Mouse (Mus musculus) liver, postnatal 0 days (tissue): ENCODE results near the gene Rpp25l. TPM values are rescaled to one million over a fixed set of nuclear protein-coding genes. Genes with fewer than 3 reads are reported as not detected.

Experiments
- ATAC-seq: fragments of 200-750 bp; cut with Nextera tagmentation; 2 replicates; pipeline ENCODE4 v1.8.0; 2017; ENCODE audit warnings: mild to moderate bottlenecking, moderate library complexity
- DNase-seq: peaks from one replicate; pipeline ENCODE4 v3.0.0-alpha.2; 2016
- H3K27ac ChIP-seq: fragments of 300-500 bp; sonication (generic); 2 replicates; pipeline ENCODE4 v1.5.1; 2014; ENCODE audit warnings: antibody characterized with exemption, moderate library complexity, mild to moderate bottlenecking, low read depth
- H3K27me3 ChIP-seq: fragments of 300-500 bp; sonication (generic); 2 replicates; pipeline ENCODE4 v1.6.1; 2014; ENCODE audit warnings: low read length, control low read depth, mixed read lengths; ENCODE audit not compliant: insufficient read depth
- H3K36me3 ChIP-seq: fragments of 300-500 bp; sonication (generic); replicated peaks from 2 replicates; pipeline ENCODE4 v1.6.1; 2014; ENCODE audit warnings: mild to moderate bottlenecking, control low read depth, low read length, moderate library complexity, mixed read lengths; ENCODE audit not compliant: insufficient read depth
- H3K4me1 ChIP-seq: fragments of 300-500 bp; sonication (generic); 2 replicates; pipeline ENCODE4 v1.6.1; 2014; ENCODE audit warnings: antibody characterized with exemption, mild to moderate bottlenecking, control low read depth; ENCODE audit not compliant: insufficient read depth
- H3K4me2 ChIP-seq: fragments of 300-500 bp; sonication (generic); 2 replicates; pipeline ENCODE4 v1.6.1; 2014; ENCODE audit warnings: low read depth, mild to moderate bottlenecking, low read length, moderate library complexity, mixed read lengths
- H3K4me3 ChIP-seq: fragments of 300-500 bp; sonication (generic); 2 replicates; pipeline ENCODE4 v1.5.1; 2014; ENCODE audit warnings: low read depth, low read length
- H3K9ac ChIP-seq: fragments of 300-500 bp; sonication (generic); replicated peaks from 2 replicates; pipeline ENCODE4 v1.6.1; 2014; ENCODE audit warnings: mild to moderate bottlenecking, moderate library complexity
- H3K9me3 ChIP-seq: fragments of 300-500 bp; sonication (generic); 2 replicates; pipeline ENCODE4 v1.6.1; 2016; ENCODE audit warnings: mild to moderate bottlenecking, control low read depth, low read length, mixed read lengths
- CTCF ChIP-seq: sonication (generic); IDR thresholded peaks from 2 replicates; pipeline ENCODE4 v1.5.1; 2016; ENCODE audit warnings: antibody characterized with exemption, low read depth
- EP300 ChIP-seq: IDR thresholded peaks from 2 replicates; pipeline ENCODE4 v1.6.1; 2016; ENCODE audit warnings: antibody characterized with exemption, low read depth, mild to moderate bottlenecking
- WGBS: fragments of 180-500 bp; shearing (Covaris S2); extraction: QIAGEN DNeasy Blood & Tissue Kit; methylation state at CpG from one replicate; pipeline ENCODE4 v1.1.7; 2014; ENCODE audit not compliant: insufficient replicate concordance; 5-methylcytosine and 5-hydroxymethylcytosine counted together
- polyA plus RNA-seq: library from polyadenylated mRNA; unstranded; fragments of >200 nt; fragmentation: Nextera tagmentation; extraction: Ambion mirVana; gene quantifications from 2 replicates; pipeline ENCODE4 v1.2.1, GENCODE M21; 2015

The Rpp25l gene
- polyA plus RNA-seq, 1 experiment from 2014 or later, result 30.9 TPM

DNA sequence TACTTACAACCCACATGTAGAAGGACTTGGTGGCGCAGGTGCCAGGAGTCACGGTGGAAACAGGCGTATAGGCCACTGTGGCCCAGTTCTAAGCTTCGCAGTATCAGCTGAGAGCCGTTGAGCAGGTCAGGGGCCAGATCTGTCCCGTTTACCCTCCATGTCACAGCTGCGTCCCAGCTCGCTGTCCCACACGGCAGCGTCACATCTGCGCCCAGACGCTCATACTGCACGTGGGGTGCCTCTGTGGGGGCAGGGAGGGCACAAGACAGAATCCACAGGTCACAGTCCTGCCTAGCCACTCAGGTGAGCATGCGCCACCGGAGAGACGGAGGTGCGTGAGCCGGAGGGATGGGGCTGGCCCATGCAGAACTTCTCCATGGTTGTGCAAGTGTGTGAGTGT lies 42.5 kb downstream of the Rpp25l start:
- Histone ChIP-seq H3K4me3 (no peak overlapping the region), H3K4me1 (no peaks in the 10 kb centered on the region), H3K4me2 (no peak overlapping the region), H3K9ac (no peak overlapping the region), H3K9me3 (no peaks in the 10 kb centered on the region), H3K36me3 (no peaks in the 10 kb centered on the region), H3K27me3 (0 out of 2 replicates have a peak, but pooled peaks cover 10% of the 10 kb centered on the region), H3K27ac (no peak overlapping the region)
- WGBS, result 79% methylated on average over 18 of the region's 18 CpGs
- DNase-seq, result no peak
- TF ChIP-seq CTCF, result no peak
- no peak for TF ChIP-seq EP300
- no peak for ATAC-seq

DNA sequence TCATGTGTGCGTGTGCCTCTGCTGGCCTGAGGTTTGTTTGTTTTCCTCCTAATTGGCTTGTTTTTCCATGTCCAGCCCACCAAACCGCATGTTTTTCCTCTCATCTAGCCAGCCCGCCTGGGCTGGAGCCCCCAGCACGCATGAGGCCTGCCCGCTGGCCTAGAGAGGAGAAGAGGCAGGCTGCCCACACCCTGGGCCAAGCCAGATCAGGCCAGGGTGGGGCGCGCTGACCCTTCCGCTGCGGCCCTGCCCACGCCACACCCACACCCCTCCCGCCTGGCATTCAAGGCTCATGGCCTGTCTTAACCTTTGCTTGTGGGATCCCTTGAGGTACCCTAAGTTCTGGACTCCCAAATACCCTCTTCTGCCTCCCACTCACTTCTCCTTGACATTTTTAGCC lies 46.7 kb downstream of the Rpp25l start:
- Histone ChIP-seq H3K27me3 (peaks cover 9% of the 10 kb centered on the region; the same call in 1 of the 2 replicates), H3K36me3 (no peaks in the 10 kb centered on the region), H3K4me2 (no peak overlapping the region), H3K4me1 (no peaks in the 10 kb centered on the region), H3K27ac (no peak overlapping the region), H3K9me3 (no peaks in the 10 kb centered on the region), H3K4me3 (no peak overlapping the region), H3K9ac (no peak overlapping the region)
- ATAC-seq, result no peak
- 81% methylated on average over 10 of the region's 11 CpGs for WGBS
- TF ChIP-seq EP300 (no peak), CTCF (no peak)
- DNase-seq, result no peak

DNA sequence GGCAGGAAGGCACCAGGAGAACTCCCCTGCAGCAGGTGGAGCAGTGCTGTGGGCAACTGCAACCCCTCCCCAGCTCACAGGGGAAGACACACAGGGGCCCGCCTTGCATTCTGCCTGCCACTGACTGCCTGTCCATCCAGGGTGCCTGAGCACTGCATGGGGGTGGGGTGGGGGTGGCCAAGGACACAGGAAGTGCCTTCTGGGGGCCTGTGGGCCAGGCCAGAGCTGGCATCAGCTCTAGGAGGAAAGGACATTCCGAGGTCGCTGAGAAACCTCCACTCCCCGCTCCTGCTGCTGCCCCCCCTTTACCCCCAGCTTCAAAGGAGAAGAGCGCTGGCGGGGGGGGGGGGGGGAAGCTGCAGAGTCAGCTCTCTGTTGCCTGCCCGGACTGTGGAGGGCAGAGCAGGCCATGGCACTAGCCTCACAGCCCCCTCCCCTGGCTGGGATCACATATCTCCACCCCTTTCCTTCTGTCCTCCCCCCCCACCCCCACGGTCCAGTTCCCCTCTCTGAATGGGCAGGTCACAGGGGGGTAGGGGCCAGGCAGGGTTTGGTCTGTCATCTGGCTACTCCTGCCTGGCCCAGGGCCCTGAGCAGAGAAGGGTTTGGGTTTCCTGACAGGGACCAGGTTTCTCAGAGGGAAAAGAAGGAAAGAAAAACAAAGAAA lies 48.2 kb downstream of the Rpp25l start:
- ATAC-seq (no peak), DNase-seq (no peak)
- WGBS, result 10% methylated on average over 6 of the region's 8 CpGs
- Histone ChIP-seq H3K4me1 (peaks cover 6% of the 10 kb centered on the region), H3K27ac (no peak overlapping the region), H3K4me2 (no peak overlapping the region), H3K36me3 (no peaks in the 10 kb centered on the region), H3K27me3 (peaks cover 9% of the 10 kb centered on the region; the same call in 1 of the 2 replicates), H3K9me3 (no peaks in the 10 kb centered on the region), H3K9ac (no peak overlapping the region), H3K4me3 (no peak overlapping the region)
- TF ChIP-seq EP300, result no peak
- TF ChIP-seq CTCF, result no peak

DNA sequence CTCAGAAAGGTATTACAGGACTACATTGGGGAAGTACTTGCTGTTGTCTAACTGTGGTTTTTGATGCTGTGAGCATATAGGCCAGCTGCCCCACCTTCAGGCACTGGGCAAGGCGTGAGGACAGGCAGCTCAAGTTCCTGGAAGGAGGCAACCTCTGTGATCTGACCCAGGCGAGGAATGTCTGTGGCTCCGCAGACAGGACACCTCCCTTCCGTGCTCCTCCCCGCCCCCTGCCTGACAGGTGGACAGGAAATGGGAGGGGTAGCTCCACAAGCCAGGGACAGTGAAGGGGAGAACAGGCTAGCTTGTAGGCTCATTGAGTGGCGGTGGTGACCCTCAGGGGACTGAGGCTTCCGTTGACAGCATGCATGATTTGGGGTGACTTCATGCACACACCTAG lies 48.8 kb downstream of the Rpp25l start:
- no peaks in the 10 kb centered on the region for H3K36me3 ChIP-seq
- no peak overlapping the region for H3K9ac ChIP-seq
- no peak overlapping the region for H3K4me2 ChIP-seq
- no peak for TF ChIP-seq CTCF
- TF ChIP-seq EP300, result no peak
- peaks cover 6% of the 10 kb centered on the region for H3K4me1 ChIP-seq
- no peak overlapping the region for H3K4me3 ChIP-seq
- ATAC-seq (no peak), DNase-seq (no peak)
- WGBS, result 26% methylated on average over 7 of the region's 7 CpGs
- H3K27me3 ChIP-seq, result peaks cover 9% of the 10 kb centered on the region; the same call in 1 of the 2 replicates
- no peak overlapping the region for H3K27ac ChIP-seq
- H3K9me3 ChIP-seq, result no peaks in the 10 kb centered on the region

DNA sequence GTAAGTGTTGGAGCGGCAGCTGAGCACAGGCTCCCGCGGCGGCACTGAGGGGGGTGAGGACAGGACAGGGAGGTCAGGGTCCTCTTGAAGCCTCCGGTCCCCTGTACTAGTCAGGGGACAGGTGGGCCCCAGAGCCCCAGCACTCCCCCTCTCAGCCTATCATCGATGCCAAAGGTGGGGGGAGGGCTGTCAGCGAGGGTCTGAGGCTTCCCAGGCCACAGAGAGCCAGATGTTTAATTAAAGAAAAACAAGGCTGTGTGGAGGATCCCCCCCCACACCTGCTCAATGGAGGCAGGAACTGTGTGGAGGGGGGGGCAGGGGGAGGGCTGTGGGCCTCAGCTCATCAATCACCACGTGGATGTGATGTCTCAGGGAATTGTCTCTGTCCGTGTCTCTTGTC lies 49.7 kb downstream of the Rpp25l start:
- Histone ChIP-seq H3K4me2 (no peak overlapping the region), H3K36me3 (no peaks in the 10 kb centered on the region), H3K27me3 (peaks cover 9% of the 10 kb centered on the region; the same call in 1 of the 2 replicates), H3K4me1 (peaks cover 6% of the 10 kb centered on the region), H3K27ac (no peak overlapping the region), H3K9ac (no peak overlapping the region), H3K4me3 (no peak overlapping the region), H3K9me3 (no peaks in the 10 kb centered on the region)
- WGBS, result 40% methylated on average over 9 of the region's 9 CpGs
- no peak for ATAC-seq
- no peak for DNase-seq
- TF ChIP-seq EP300, result no peak
- TF ChIP-seq CTCF, result no peak

DNA sequence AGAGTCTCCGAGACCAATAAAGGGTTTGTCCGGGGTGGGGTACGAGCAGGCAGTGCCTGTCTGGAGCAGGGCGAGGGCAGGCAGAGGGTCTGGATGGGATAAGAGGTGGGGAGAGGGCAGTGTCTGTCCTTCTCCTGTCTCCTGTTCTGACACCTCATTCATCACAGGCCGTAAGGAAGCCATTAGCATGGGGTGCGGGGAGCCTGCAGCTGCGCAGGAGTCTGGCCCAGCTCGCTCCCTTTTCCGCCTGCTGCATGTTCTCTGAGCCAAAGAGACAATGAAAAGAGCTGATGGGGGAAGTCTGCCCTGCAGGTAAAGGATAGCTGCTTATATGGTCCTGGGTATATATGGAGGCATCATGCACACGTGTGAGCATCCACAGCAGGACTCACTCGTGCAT lies 50.6 kb downstream of the Rpp25l start:
- H3K4me2 ChIP-seq, result no peak overlapping the region
- TF ChIP-seq EP300, result no peak
- no peak for TF ChIP-seq CTCF
- peaks cover 6% of the 10 kb centered on the region for H3K4me1 ChIP-seq
- H3K27me3 ChIP-seq, result peaks cover 14% of the 10 kb centered on the region
- H3K27ac ChIP-seq, result no peak overlapping the region
- H3K36me3 ChIP-seq, result no peaks in the 10 kb centered on the region
- no peak overlapping the region for H3K4me3 ChIP-seq
- no peaks in the 10 kb centered on the region for H3K9me3 ChIP-seq
- DNase-seq, result no peak
- WGBS, result 59% methylated on average over 11 of the region's 11 CpGs
- no peak for ATAC-seq
- no peak overlapping the region for H3K9ac ChIP-seq

Other genes starting within 250 kb of the Rpp25l start
- gene Kif24, start 248.6 kb downstream of the Rpp25l start, polyA plus RNA-seq, result 2.4 and 2.5 TPM in 2 replicates
- gene Nudt2, start 248.4 kb downstream of the Rpp25l start, polyA plus RNA-seq, result 13.6 and 14.4 TPM in 2 replicates
- 1.8 and 2.0 TPM in 2 replicates for gene AI464131, start 210.5 kb downstream of the Rpp25l start, polyA plus RNA-seq
- not detected in 2 replicates for gene 1110017D15Rik, start 196.2 kb downstream of the Rpp25l start, polyA plus RNA-seq
- gene Fam219a, start 144.0 kb downstream of the Rpp25l start, polyA plus RNA-seq, result 0.77 and 1.0 TPM in 2 replicates
- gene Dnaic1, start 143.8 kb downstream of the Rpp25l start, polyA plus RNA-seq, result 10.6 and 14.2 TPM in 2 replicates
- 25.2 and 26.4 TPM in 2 replicates for gene Enho, start 73.2 kb downstream of the Rpp25l start, polyA plus RNA-seq
- gene Cntfr, start 16.4 kb downstream of the Rpp25l start, polyA plus RNA-seq, result 0.12 and 0.29 TPM in 2 replicates
- gene Il11ra1, start 13.5 kb downstream of the Rpp25l start, polyA plus RNA-seq, result 28.5 and 33.2 TPM in 2 replicates
- 64.0 and 65.2 TPM in 2 replicates for gene Dctn3, start 9.6 kb upstream of the Rpp25l start, polyA plus RNA-seq
- gene Arid3c, start 17.6 kb upstream of the Rpp25l start, polyA plus RNA-seq, result not detected in 2 replicates
- 40.9 and 46.2 TPM in 2 replicates for gene Galt, start 41.7 kb upstream of the Rpp25l start, polyA plus RNA-seq
- gene Sigmar1, start 42.6 kb upstream of the Rpp25l start, polyA plus RNA-seq, result 73.2 and 77.7 TPM in 2 replicates
- 10.1 and 11.7 TPM in 2 replicates for gene Ccl27a, start 60.7 kb upstream of the Rpp25l start, polyA plus RNA-seq
- gene Gm21541, start 190.1 kb upstream of the Rpp25l start, polyA plus RNA-seq, result 0.76 TPM in 1 of 2 replicates, not detected in the other
- 0.49 TPM in 1 of 2 replicates, not detected in the other for gene Gm20878, start 228.0 kb upstream of the Rpp25l start, polyA plus RNA-seq